Mouse (Mus musculus): ENCODE data around the gene Cct2.
A peak's percentile ranks its signal among the peaks of the same experiment; 100 is the strongest.
"Not testable (repeated sequence)": the region's sequence is repeated elsewhere in the genome, so short reads cannot be mapped to it uniquely, and the experiment has no call there.

Cct2 gene

DNA sequence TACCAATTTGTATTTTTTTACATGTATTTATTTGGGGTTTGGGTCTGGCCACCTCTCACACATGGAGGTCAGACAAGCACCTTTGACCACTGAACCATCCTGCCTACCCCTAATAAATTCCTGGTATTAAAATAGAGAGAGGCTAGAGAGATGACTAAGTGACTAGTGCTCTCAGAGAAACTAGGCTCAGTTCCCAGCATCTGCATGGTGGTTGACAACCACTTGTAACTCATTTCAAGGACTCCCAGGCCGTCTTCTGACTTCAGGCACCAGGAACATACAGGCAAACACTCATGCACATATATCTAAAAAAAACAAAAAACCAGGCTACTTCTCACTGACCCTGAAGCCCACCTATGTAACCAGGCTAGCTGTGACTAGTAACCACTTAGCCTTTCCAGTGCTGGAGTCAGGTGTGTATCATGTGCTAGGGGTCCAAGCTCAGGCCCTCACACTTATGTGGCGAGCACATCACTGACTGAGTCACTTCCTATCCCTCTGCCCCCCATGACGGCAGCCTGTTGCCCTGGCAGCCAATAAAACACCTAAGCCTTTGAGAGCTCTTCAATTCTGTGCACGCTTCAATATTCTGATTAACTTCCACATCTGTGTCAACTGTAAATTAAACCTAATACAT lies 13.5 kb downstream of the Cct2 start:
- no peak for DNase-seq

DNA sequence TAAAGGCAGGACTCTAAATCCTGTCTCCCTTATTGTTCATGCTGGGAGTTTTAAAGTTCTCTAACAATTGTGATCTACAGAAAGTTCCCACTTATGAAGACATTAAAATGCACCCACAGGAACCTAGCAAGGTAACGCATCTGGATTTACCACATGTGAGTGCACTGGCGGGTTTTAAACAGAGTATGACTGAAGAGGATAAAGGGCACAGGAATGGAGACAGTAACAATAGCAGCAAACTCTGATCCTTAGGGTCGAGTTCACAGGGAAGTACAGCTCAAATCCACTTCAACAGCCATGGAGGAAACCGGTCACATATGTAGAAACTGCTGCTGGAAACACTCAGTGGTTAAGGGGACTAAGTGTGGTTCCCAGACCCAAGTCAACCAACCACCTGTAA lies 14.4 kb downstream of the Cct2 start:
- no peak for DNase-seq

DNA sequence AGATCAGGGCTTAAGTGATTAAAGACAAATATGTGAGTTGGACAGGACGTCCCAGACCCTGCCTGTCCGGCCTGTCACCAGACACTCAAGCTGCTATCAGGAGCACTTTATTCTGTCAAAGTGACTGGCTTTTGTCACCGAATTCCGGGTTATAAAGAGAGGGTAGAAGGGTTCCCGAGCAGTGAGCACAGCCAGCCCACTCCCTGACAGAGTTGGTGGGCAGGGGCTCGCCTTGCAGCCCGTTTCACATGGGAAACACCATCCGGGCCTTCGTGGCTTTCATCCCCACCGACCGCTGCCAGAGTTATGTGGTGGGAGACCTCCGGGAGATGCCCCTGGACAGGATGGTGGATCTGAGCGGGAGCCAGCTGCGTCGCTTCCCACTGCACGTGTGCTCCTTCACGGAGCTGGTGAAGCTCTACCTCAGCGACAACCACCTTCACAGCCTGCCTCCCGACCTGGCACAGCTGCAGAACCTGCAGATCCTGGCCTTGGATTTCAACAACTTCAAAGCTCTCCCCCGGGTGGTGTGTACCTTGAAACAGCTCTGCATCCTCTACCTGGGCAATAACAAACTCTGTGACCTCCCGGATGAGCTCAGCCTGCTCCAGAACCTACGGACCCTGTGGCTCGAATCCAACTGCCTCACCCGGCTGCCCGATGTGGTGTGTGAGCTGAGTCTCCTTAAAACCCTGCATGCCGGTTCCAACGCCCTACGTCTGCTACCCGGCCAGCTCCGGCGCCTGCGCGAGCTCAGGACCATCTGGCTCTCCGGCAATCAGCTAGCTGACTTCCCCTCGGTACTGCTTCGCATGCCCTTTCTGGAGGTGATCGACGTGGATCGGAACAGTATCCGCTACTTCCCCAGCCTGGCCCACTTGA lies 18.2 kb downstream of the Cct2 start, which contains the start of gene Lrrc10:
TSS of gene Lrrc10 (plus strand) at position 167 of the 882 bp plus-strand sequence.
- DNase-seq, result no peak

DNA sequence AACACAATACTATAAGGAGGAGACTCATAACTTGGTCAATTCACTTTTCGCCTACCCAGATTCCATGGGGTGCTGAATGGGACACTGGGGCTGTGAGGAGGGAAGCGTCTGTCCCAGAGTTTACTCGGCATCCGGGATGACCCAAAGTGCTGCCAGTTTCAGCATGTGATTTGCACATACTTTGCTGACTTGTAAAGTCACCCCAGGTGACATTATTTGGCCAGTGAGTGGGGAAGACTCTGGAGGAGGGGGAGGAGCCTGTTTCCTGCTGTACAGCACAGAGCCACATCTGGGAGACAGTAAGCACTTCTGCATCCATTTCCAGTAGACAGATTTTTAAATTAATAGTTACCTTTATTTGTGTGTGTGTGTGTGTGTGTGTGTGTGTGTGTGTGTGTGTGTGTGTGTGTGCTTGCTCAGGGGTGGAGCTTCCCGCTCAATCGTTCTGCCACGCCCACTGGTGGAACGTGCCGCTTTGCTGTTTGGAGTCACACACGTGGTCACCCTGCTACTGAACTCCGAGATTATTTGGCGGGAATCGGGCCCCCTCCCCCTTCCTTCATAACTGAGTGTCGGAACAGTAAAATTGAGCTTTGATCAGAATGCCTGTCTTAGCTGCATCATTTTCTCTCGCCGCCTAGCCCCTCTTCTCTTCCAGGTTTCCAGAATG lies 20.0 kb downstream of the Cct2 start:
- not testable (repeated sequence) for DNase-seq

DNA sequence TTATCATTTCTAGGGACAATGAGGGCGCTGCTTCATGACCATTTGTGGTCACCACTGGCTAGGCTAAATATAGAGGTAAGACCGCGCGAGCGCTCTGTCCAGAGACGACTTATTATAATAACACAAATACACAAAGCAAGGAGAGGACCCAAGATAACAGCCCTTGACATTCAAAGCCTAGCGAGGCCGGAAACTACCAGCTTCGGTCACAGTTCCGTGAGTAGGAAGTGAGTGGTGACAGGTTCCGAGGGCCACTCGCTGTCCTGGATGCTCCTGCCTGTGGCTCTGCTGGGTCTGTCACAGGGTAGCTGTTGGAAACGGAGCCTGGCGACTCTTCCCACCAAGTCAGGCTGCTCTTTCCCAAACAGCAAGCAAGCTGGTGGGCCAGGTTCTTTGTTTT lies 21.3 kb downstream of the Cct2 start:
- no peak for DNase-seq

DNA sequence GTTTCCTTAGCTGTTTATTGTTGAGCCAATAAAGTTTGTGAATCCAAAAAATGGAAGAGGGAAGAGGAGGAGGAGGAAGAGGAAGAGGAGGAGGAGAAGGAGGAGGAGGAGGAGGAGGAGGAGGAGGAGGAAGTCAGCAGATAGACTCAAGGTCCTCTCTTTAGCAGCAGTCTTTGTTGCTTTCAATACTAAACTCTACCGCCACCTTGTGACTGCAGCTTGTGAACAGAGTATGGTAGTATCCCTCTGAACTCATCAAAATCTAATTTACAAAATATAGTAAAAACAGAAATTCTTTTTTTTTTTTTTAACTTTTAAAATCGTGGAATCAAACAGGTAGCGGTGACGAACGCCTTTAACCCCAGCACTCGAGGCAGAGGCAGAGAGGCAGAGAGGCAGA lies 23.3 kb downstream of the Cct2 start:
- peak; percentile 53 for DNase-seq

DNA sequence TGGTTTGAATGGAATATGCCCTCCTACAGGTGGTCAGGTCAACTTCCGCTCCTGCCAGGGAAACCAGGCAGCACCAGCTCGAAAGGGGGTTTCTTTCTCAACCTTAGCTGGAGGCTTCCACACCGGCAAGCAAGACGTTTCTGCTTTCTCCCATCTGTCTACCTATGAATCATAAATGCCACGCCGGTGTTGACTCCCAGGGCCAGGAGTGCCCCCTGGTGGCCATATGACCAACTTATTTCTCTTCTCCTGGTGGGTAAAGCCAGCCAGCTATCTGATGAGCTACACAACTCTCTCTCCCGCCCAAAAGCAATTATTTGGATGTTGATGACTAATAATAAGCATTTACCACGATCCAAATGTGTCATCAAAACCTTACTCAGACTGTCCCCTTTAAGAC lies 29.8 kb downstream of the Cct2 start:
- DNase-seq, result peak; percentile 92

DNA sequence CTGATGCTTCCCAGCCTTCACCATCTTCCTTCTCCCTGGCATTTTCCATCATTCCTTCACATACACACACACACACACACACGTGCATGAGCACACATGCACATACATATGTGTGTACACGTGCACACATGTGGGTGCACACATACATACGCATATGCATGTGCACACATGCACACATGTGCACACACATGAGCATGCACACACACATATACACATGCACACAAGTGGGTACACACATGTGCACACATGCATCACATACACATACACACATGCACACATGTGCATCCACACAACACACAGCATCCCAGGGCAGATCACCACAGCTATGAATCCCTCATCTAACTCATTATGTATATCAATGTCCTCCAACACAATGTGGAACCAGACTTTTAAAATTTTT lies 32.5 kb downstream of the Cct2 start:
- DNase-seq, result no peak

DNA sequence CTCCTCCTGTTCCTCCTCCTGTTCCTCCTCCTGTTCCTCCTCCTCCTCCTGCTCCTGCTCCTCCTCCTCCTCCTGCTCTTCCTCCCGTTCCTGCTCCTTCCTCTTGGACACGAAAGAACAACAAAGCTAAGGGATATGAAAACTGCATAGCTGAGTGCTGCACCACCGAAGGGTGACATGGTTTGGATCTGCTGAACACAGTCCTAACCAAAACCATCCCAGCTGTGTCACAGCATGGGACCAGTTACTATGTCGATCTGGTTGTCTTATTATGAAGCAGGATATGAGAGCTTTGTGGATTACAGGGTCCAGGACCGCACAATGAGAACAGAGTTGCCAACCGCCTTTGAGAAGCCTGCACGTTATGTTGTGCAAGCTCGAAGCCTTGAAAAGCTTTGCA lies 37.4 kb downstream of the Cct2 start:
- no peak for DNase-seq

DNA sequence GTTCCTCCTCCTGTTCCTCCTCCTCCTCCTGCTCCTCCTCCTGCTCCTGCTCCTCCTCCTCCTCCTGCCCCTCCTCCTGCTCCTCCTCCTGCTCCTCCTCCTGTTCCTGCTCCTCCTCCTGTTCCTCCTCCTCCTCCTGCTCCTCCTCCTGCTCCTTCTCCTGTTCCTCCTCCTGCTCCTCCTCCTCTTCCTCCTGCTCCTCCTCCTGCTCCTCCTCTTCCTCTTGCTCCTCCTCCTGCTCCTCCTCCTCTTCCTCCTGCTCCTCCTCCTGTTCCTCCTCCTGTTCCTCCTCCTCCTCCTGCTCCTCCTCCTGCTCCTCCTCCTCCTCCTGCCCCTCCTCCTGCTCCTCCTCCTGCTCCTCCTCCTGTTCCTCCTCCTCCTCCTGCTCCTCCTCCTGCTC lies 37.8 kb downstream of the Cct2 start:
- not testable (repeated sequence) for DNase-seq

DNA sequence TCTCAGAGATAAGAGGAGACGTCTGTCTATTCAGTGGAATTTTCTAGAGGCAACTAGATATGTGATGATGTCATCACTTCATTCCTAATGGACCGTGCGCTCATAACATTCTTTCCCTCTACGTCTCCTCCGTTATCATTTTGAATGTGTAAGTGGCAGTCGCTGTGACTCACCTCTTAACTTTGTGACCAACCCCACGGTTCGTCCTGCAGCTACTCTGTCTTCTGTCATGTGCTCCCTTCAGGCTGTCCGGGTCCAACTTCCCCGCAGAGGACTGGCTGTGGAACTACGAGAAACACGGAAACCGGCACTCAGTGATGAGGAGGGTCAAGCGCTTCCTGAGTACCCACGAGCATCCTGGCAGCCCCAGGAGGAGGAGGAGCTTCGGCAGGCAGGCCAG lies 39.9 kb downstream of the Cct2 start:
- no peak for DNase-seq

DNA sequence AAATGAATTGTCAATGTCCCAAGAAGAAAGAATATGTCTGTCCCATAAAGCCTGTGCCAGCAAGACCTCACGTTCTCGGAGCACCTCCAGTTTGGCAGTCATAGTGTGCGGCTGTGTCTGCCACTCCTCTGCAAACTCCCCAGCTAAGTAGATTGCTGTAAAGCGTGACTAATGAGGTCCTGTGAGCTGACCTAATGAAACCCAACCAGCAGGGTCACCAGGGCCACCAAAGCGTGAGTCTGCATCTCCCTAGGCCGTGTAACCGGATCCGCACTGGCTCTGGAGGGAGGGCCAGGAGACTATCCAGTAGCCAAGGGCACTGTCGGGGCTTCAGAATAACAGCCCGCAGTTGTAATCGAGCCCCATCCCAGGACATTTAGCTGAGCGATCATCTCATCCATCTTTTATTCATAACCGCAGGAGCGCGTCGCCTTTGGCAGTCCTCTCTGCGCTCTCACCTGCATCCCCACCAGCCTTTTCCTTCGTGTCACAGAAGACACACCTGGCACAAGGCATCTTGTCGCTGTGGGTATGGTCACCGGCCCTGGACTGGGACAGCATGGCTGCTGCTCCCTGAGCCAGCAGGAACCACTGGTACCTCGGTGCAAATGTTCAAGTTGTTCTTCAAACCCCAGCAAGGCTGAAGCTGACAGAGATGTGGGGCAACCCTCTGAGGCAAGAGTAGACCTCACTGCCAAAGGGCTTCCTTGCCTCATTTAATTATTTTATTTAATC lies 42.4 kb downstream of the Cct2 start:
- DNase-seq, result peak; percentile 50

DNA sequence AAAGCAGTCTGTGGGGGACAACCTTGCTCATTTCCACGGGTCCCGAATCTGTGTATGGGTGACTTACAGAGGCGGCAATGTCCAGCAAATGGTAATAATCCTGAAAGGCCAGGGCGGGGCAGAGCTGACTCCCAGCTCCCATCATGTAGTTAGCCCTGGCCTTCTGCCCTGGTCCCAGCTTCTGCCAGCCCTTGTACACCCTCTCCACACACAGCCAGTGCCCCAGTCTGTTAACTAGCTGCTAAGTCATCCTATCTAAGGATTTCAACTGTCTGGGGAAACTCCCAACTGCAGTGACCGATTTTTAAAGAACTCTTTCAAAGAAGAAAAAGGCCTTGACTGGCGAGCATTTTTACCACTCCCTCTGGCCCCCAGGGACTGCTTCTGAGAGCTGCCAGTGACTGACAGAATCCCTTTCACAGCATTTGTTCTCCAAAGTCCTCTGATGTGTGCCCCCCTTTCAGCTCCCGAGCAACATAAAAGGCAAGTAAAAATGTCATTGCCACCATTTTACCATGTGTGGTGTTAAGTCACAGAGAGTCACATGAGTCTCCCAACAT lies 45.3 kb downstream of the Cct2 start:
- no peak for DNase-seq

DNA sequence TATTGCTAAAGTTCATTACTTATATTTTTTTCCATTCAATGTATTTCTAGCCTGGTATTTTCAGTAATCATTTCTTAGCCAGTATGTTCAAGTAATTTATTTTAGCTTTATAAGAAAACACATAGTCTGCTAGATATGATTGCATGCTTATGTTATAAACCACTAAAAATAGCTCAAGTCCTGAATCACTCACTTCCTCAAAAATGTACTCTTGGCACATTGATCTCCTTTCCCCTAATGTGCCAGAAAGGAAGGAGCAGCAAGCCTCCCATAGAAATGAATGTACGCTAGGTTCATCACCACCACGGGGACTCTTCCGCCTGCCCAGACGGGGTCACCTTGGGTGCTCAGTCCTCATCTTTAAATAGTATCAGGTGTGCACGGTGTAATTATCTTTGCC lies 49.0 kb downstream of the Cct2 start:
- no peak for DNase-seq

DNA sequence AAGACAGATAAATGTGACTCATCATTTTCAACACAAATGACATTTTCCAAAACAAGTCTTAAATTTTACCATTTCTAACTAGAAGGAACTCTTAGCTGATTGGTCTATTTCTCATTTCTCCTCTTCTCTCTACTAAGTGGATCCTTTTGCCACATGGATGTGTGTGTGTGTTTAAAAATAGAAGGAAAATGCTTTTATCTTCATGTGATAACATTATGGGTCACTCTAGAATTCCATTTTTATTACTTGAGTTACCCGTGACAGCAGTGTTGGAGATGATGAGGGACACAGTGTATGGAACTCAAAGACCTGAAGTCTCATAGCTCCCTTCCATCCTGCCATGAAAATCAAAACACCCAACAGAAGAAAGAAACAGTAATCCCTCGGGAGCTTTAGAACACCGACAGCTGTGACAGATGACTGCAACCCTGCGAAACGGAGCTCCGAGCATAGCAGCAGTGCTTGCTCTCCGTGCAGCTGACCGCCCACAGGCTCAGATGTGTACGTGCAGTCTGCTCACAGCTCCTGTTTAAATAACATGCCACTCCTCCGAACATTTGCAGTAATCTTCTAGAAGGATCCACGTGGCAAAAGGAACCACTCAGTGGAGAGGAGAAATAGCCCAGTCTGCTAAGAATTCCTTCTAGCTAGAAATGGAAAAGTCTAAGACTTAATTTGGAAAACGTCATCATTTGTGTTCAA lies 49.8 kb downstream of the Cct2 start:
- DNase-seq, result peak; percentile 23

DNA sequence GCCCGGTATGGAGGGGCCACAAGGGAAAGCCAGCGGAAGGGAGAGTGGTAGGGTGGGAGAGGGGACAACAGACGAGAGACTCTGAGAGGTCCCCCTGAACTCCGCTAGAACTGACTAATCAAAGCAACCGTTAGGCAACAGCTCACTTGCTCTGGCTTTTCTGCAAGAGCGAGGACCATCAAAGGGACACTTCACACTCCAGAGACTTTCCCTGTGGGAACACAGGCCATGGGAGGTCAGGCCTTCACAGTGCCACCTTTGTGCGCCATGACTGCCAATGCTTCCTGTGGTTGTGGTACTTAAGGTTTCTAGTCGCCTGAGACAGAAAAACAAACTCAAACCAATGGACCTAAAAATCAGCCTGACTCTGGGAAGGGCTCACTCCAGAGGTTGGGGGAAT lies 52.6 kb downstream of the Cct2 start:
- DNase-seq, result no peak

DNA sequence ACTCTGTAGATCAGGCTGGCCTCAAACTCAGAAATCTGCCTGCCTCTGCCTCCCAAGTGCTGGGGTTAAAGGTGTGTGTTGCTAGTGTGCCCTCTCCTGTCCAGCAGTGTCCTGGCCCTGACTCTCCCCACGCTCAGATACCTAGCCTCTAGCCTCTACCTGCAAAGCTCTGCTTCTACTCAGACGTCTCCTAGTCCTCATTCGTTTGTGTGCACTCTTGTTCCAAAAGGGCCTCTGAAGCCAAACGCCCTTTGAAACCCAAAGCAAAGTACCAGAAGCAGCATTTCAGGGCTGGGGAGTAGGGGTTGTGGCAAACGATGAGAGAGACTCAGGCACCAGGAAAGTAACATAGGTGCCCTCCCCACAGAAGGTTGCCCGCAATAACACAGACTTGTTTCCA lies 53.9 kb downstream of the Cct2 start:
- no peak for DNase-seq

DNA sequence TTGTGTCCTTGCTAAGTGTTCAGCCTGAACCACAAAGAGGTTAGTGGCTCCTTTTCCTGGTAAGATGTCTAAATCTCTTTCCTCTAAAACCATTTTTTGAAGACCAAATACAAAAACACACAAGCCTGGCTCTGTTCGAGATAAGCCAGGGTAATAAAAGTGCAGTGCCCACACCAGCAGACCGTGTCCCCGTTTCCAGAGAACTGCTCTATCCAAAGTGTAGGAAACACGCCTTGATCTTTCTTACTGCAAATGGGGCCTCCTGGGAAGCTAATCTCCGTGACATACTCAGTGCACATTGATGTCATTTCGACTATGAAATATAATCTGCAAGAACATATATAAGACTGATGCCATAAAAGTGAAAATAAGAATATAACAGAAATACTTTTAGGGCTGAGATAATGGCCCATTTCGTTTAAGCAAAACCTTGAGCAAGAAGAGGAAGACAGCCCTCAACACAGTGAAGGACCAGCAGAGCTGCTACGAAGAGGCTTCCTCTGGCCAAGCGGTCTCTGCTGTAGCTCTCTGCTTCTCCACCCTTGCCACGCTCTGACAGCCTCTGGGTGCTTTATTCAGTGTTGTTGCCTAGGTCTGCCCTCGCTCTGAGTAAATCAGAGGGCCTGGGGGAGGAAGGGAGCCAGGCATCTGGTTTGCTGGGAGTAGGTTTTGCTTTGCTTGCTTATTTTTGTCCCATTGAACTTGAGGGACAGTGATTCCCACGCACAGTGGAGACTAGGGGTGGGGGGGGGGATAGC lies 57.7 kb downstream of the Cct2 start:
- no peak for DNase-seq

DNA sequence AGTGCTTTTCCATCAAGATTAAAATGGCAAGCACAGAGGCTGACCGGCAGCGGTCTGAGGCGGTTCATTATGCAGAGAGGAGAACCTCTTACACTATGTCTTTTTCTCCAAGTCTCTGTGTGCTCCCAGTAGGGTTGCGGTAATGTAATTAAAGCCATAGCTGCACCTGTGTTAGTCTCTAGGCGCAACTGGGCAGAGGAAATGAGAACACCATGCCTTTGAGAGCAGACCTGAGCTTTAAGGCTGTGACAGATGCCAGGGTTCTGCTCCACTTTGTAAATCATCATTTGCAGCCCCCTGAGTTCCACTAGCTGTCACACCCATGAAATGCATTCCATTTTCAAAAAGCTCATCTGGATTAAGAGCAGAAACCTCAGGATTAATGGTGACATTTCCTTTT lies 58.9 kb downstream of the Cct2 start:
- DNase-seq, result no peak
